Mouse (Mus musculus): ENCODE measurements around the gene Fastkd2. TPM values are rescaled to one million over a fixed set of nuclear protein-coding genes. Genes with fewer than 3 reads are reported as not detected.

Fastkd2 gene
- 1.5 and 3.3 TPM in 2 replicates for polyA plus RNA-seq (2012; rRNA removed)

DNA sequence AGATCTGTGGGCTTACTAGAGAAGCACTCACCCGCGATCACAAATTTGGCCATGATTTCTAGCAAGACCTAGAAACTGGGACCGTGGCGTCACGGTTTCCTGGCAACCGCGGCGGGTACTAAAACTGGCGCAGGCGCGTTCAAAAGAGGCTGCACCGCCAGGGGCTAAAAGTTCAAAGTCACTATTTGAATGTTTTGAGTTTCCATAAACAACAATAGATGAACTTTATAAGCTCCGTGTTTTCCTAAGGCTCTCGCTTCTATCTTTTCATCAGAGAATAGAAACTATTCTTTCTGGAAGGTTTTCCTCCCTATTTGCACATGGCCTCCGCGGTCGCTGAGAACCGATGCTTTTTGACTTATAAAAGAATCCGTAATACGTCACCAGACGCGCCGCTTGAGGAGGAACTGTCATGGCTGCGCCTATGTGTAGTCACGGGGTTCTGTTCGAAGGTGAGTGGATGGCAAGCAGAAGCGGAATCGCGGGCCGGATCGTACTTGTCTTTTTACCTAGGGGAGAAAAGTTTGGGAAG, at the start of gene Fastkd2, which contains the start of gene Mdh1b:
Fastkd2 (plus strand) TSS at position 375 of the 532 bp plus-strand sequence.
Mdh1b (minus strand) TSS at position 79 of the 532 bp plus-strand sequence.
- WGBS, result under 1% methylated on average over 31 of the region's 31 CpGs
- H3K4me3 ChIP-seq (replicated peaks; ENCODE audit: extremely low read depth, low read depth, low read length), result peak within 1 kb of the TSS; percentile 76
- TF ChIP-seq CTCF (IDR thresholded peaks at IDR 0.05; ENCODE audit: insufficient read depth, low read length) (no peak), POLR2A (IDR thresholded peaks at IDR 0.05; ENCODE audit: borderline replicate concordance, extremely low read depth, low read depth, low read length) (peak; percentile 41; the same call in 1 of the 2 replicates)
- peak; percentile 83 for DNase-seq
- H3K4me1 ChIP-seq (ENCODE audit: control insufficient read depth, insufficient read depth, low read length), result 0 out of 2 replicates have a peak, but pooled peaks cover 2% of the 10 kb centered on the region

DNA sequence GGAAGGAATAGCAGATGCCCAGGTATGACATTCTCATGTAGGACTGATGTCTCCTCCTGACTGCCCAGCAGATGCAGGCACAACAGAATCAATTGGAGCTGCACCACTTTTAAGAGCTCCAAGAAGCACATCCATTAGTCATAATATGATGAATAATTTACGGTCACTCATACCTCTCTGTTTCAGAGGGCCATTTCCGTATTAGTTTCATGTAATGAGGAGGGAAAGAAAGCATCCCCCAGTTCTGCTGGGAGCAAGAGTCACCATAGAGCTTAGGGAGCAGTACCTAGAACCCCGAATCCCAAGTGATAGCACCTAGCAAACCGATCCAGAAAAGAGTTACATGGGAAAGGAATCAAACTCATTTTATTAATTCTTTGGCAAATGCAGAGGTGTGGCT, 43.6 kb upstream of the Fastkd2 start, which contains the start of gene Dytn:
Dytn (minus strand) TSS at position 101 of the 400 bp plus-strand sequence.
- no peak for DNase-seq
- TF ChIP-seq POLR2A (IDR thresholded peaks at IDR 0.05; ENCODE audit: borderline replicate concordance, extremely low read depth, low read depth, low read length), result no peak
- TF ChIP-seq CTCF (IDR thresholded peaks at IDR 0.05; ENCODE audit: insufficient read depth, low read length), result no peak
- Histone ChIP-seq H3K4me1 (ENCODE audit: control insufficient read depth, insufficient read depth, low read length) (no peaks in the 10 kb centered on the region), H3K4me3 (replicated peaks; ENCODE audit: extremely low read depth, low read depth, low read length) (no peak within 1 kb of the TSS)
- WGBS, result 85% methylated on average over 4 of the region's 4 CpGs

DNA sequence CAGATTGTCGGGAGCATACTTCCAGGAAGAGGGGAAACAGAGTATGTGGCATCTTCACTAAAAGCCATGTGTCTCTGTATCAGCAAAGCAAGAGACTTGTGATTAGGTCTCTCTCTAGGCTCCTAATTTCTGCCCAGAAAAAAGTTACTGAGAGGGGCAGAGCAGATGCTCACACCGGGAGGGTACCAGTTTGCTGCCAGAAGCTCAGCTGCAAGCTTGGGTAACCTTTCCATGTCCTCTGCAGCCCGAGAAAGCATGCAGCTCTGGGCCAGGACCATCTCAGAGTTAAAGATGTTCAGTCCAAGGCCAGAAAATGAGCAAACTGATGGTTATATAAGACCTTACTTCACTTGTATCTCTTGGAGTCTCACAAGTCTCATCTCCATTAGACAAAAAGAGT, 33.6 kb upstream of the Fastkd2 start:
- no peak for DNase-seq
- TF ChIP-seq POLR2A (IDR thresholded peaks at IDR 0.05; ENCODE audit: borderline replicate concordance, extremely low read depth, low read depth, low read length), result no peak
- TF ChIP-seq CTCF (IDR thresholded peaks at IDR 0.05; ENCODE audit: insufficient read depth, low read length), result no peak
- Histone ChIP-seq H3K4me1 (ENCODE audit: control insufficient read depth, insufficient read depth, low read length) (no peaks in the 10 kb centered on the region), H3K4me3 (replicated peaks; ENCODE audit: extremely low read depth, low read depth, low read length) (no peak overlapping the region)
- WGBS, result 69% methylated on average over 3 of the region's 3 CpGs

DNA sequence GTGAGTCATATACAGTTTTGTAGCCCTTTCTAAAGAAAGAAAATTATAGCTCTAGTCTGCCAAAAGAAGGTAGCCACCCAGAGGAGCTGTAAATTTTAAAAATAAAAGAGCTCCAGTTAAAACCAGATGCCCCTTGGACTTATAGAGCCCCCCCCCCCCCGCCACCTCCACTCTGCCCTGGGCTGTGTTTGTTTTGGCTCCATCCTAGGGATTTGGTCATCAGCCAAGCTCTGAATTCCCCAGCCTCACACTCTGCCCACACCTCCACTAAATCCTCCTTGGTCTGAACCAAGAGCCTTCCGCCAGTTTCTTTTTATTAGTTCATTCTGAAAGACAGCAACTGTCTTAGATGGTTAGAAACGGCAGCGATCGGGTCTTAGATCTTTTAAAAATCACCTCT, 24.7 kb upstream of the Fastkd2 start:
- TF ChIP-seq CTCF (IDR thresholded peaks at IDR 0.05; ENCODE audit: insufficient read depth, low read length) (no peak), POLR2A (IDR thresholded peaks at IDR 0.05; ENCODE audit: borderline replicate concordance, extremely low read depth, low read depth, low read length) (no peak)
- Histone ChIP-seq H3K4me3 (replicated peaks; ENCODE audit: extremely low read depth, low read depth, low read length) (no peak overlapping the region), H3K4me1 (ENCODE audit: control insufficient read depth, insufficient read depth, low read length) (no peaks in the 10 kb centered on the region)
- WGBS, result 57% methylated on average over 5 of the region's 5 CpGs
- DNase-seq, result no peak

DNA sequence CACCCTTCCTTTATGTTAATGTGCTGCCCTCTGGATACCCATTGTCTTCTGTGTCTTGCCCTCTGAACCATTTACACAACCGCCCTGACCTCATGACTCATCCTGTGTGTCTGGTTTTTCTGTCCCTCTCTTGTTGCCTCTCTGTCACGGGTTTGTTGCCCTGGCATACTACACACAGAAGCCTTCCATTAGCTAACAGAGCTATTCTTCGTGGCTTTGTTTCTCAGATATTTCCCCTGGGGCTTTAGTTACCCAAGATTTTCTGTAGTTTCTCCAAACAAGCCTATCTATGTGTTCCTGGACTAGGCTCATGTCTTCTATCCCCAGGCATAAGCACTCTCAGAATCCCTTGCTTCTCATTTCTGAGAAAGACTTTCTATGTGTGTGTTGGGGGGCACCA, 21.5 kb upstream of the Fastkd2 start:
- Histone ChIP-seq H3K4me3 (replicated peaks; ENCODE audit: extremely low read depth, low read depth, low read length) (no peak overlapping the region), H3K4me1 (ENCODE audit: control insufficient read depth, insufficient read depth, low read length) (no peaks in the 10 kb centered on the region)
- WGBS, result 61% methylated on average over 3 of the region's 3 CpGs
- no peak for DNase-seq
- TF ChIP-seq POLR2A (IDR thresholded peaks at IDR 0.05; ENCODE audit: borderline replicate concordance, extremely low read depth, low read depth, low read length) (no peak), CTCF (IDR thresholded peaks at IDR 0.05; ENCODE audit: insufficient read depth, low read length) (no peak)

DNA sequence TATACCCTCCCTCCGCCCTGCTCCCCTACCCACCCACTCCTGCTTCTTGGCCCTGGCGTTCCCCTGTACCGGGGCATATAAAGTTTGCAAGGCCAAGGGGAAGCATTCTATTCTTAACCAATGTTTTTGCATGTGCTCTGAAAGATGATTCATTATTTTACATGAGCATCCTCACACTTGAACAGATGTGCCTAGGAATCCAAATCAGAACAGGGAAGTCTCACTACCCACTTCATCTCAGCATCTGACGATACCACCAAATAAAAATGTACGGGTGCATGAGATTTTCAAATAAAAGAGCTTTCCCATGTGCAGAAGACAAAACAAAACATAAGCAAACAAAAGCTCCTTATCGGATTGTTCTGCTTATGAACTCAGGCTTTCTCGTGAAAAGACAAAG, 10.3 kb upstream of the Fastkd2 start:
- Histone ChIP-seq H3K4me1 (ENCODE audit: control insufficient read depth, insufficient read depth, low read length) (no peaks in the 10 kb centered on the region), H3K4me3 (replicated peaks; ENCODE audit: extremely low read depth, low read depth, low read length) (no peak overlapping the region)
- WGBS, result 81% methylated on average over 7 of the region's 7 CpGs
- DNase-seq, result no peak
- no peak for TF ChIP-seq CTCF (IDR thresholded peaks at IDR 0.05; ENCODE audit: insufficient read depth, low read length)

DNA sequence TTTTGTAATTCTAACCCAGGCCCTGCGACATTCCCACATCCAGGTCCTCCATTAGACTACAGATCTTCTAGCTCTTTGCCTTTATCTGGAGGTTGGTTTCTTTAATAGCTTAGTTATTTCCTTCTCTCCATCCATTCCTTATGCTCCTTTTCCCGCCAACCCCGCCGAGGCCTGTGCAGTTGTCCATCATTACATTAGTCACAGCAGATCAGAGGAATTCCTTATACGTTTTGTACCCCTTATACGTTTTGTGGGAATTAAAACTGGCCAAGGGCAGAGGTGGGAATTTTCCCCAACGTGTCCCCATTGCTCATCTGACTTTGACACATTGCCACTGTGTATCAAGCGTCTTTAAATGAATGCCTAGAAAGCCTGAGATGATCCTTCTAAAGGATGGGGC, 618 bp upstream of the Fastkd2 start:
- Histone ChIP-seq H3K4me1 (ENCODE audit: control insufficient read depth, insufficient read depth, low read length) (0 out of 2 replicates have a peak, but pooled peaks cover 2% of the 10 kb centered on the region), H3K4me3 (replicated peaks; ENCODE audit: extremely low read depth, low read depth, low read length) (peak overlapping the region; percentile 76)
- WGBS, result 56% methylated on average over 8 of the region's 8 CpGs
- TF ChIP-seq CTCF (IDR thresholded peaks at IDR 0.05; ENCODE audit: insufficient read depth, low read length) (no peak), POLR2A (IDR thresholded peaks at IDR 0.05; ENCODE audit: borderline replicate concordance, extremely low read depth, low read depth, low read length) (no peak)
- DNase-seq, result no peak

DNA sequence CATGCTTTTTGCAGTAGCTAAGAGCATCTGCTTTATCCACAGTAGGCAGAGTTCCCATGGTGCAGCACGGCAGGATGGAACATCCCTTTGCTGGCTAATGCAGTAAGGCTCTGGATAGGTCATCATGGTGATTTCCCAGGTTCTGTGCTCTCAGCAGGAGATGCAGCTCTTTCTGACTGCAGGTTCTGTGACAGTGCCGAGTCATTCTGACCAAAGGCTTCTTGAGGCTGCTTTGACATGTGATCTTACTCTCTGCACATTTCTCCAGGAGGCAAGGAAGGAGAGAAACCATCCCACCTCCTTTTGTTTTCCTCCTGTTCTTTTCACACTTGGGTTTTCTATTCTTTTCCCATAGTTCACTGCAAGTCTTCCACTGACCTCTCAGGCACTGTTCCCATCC, 25.6 kb downstream of the Fastkd2 start:
- TF ChIP-seq CTCF (IDR thresholded peaks at IDR 0.05; ENCODE audit: insufficient read depth, low read length) (no peak), POLR2A (IDR thresholded peaks at IDR 0.05; ENCODE audit: borderline replicate concordance, extremely low read depth, low read depth, low read length) (no peak)
- H3K4me1 ChIP-seq (ENCODE audit: control insufficient read depth, insufficient read depth, low read length), result no peaks in the 10 kb centered on the region
- H3K4me3 ChIP-seq (replicated peaks; ENCODE audit: extremely low read depth, low read depth, low read length), result no peak overlapping the region
- WGBS, result 62% methylated on average over 2 of the region's 2 CpGs
- DNase-seq, result no peak

DNA sequence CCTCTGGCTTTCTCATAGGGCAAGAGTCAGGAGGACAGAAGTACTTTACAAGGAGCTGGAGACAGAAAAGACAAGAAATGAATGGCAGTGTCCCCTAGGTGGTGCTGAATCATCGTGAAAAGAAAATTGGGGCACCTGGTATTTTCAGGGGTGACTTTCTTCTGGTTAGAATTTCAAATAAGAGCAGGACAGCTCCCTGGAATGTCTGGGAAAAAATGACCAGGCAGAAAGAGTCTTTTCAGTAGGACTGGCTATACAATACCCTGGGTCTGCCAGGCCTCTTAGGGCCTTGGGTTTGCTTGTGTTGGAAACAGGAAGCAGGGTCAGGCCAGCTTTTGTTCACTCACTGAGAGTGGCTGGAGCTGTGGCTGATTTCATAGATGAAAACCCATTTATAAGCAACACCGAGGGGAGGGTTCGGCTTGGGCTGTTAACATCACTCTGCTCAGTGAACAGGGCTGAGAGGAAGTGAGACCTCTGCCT, 32.8 kb downstream of the Fastkd2 start:
- Histone ChIP-seq H3K4me3 (replicated peaks; ENCODE audit: extremely low read depth, low read depth, low read length) (no peak overlapping the region), H3K4me1 (ENCODE audit: control insufficient read depth, insufficient read depth, low read length) (no peaks in the 10 kb centered on the region)
- 21% methylated on average over 3 of the region's 3 CpGs for WGBS
- TF ChIP-seq CTCF (IDR thresholded peaks at IDR 0.05; ENCODE audit: insufficient read depth, low read length), result no peak
- TF ChIP-seq POLR2A (IDR thresholded peaks at IDR 0.05; ENCODE audit: borderline replicate concordance, extremely low read depth, low read depth, low read length), result no peak
- DNase-seq, result peak; percentile 6

DNA sequence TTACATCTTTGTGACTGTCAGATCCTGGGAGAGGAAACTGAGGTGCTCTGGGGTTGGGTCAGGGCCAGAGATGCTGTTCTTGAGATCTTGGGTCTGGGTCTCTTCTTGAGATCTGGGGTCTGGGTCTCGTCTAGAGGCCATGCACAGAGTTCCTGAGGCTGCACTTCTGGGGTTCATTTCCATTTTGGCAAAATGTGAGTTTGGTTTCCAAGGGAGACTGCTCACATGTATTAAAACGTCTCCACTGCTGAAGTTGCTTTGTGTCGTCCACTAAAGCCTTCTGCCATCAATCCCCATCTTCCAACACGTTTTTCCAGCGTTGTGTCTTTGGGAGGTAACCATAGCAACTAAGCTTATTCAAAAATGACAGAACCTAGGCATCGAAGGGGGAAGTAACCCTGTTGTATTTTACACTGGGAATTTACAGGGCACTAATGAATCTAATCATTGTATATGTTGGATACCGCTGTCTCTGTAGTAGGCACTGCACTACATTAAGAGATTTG, 33.5 kb downstream of the Fastkd2 start:
- TF ChIP-seq CTCF (IDR thresholded peaks at IDR 0.05; ENCODE audit: insufficient read depth, low read length) (no peak), POLR2A (IDR thresholded peaks at IDR 0.05; ENCODE audit: borderline replicate concordance, extremely low read depth, low read depth, low read length) (no peak)
- 48% methylated on average over 7 of the region's 7 CpGs for WGBS
- Histone ChIP-seq H3K4me3 (replicated peaks; ENCODE audit: extremely low read depth, low read depth, low read length) (no peak overlapping the region), H3K4me1 (ENCODE audit: control insufficient read depth, insufficient read depth, low read length) (no peaks in the 10 kb centered on the region)
- no peak for DNase-seq

Data from lung, adult 2 months (tissue).